Mouse (Mus musculus) layer of hippocampus, postnatal 14 days (tissue): Measurements from ENCODE around the gene Itch. TPM values are rescaled to one million over a fixed set of nuclear protein-coding genes. Genes with fewer than 3 reads are reported as not detected.
"Not testable (repeated sequence)": the region's sequence is repeated elsewhere in the genome, so short reads cannot be mapped to it uniquely, and the experiment has no call there.

Experiments used
- DNase-seq, 2 experiments: peaks; one replicate each; pipeline ENCODE4 v3.0.0; 2021 to 2022; ENCODE audit warnings: low spot score in 2 of 2, mixed read lengths in 1 of 2
- total RNA-seq, 2 experiments: library from RNA; stranded (reverse); gene quantifications; 2 replicates each; pipeline ENCODE4 v1.2.3; 2021

Itch gene
- total RNA-seq, 2 experiments from 2014 or later, result 44.8 to 45.6 TPM

DNA sequence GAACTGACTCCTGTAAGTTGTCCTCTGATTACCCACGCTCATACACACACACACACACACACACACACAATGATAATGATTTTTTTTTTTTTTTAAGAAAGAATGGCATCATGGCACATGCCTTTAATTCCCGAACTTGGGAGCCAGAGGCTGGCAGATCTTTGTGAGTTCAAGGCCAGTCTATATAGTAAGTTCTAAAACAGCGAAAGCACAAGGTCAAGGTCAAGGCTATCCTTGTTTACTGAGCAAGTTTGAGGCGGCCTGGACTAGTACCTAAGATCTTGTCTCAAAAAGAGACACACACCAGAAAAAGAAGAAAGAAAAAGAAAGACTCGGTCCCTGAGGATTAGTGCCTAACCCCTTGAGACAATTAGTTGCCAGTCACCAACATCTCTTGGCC lies 7.7 kb downstream of the Itch start:
- no peak for DNase-seq

- DNase-seq, result no peak
Measured at GRCm38 (mm10) chr2:155142025-155142555, 8.8 kb downstream of the Itch start.

DNA sequence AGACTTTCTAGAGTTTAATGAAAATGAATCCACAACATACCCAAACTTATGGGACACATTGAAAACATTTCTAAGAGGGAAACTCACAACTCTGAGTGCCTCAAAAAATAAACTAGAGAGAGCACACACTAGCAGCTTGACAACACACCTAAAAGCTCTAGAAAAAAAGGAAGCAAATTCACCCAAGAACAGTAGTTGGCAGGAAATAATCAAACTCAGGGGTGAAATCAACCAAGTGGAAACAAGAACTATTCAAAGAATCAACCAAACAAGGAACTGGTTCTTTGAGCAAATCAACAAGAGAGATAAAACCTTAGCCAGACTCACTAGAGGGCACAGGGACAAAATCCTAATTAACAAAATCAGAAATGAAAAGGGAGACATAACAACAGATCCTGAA lies 16.0 kb downstream of the Itch start:
- DNase-seq, result not testable (repeated sequence)

DNA sequence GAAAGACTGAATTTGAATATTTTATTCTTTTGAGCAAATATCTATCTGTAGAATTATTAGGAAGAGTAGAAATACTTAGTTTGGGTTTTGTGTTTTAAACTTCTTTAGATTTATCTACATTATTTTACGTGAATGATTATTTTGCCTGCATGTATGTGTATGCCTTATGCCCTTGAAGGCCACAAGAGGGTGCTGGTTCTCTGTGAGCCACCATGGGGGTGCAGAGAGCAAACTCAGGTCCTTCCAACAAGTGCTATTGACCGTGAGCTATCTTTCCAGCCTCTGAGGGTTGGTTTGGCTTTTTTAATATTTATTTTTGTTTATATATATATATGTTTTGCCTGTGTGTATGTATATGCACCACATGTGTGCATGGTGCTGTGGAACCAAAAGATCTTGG lies 74.1 kb downstream of the Itch start:
- peak in 1 of 2 experiments; percentile 3 for DNase-seq

- DNase-seq, result no peak
Measured at GRCm38 (mm10) chr2:155223145-155223544, 89.8 kb downstream of the Itch start.

GRCm38 (mm10) chr2:155224721-155225120 lies 91.4 kb downstream of the Itch start:
- DNase-seq, result no peak

GRCm38 (mm10) chr2:155235746-155236361 lies 102.5 kb downstream of the Itch start:
- no peak for DNase-seq

- DNase-seq, result peak; percentile 99 to 100
Measured at GRCm38 (mm10) chr2:155236362-155236992, 103.2 kb downstream of the Itch start, which contains the start of gene Dynlrb1. Dynlrb1 (plus strand) TSS chr2:155236533.

DNA sequence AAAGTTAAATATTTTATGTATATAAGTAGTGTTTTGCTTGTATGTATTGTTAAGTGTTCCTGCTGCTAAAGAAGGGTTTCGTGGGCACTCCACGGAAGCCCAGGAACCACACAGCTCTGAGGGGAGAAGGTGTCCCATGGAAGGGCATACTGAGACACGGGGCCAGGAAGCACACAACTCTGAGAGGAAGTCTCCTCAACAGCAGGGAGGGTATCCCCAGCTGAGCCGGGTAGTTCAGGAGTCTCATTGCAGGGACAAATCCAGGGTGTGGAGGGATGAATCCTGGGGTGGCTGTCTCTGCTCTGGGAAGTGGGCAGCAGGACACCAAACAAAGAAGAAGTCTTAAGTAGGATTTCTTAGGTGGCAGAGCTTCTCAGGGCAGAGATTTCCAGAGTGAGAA lies 104.0 kb downstream of the Itch start:
- no peak for DNase-seq

- no peak for DNase-seq
Measured at GRCm38 (mm10) chr2:155240915-155241314, 107.6 kb downstream of the Itch start.

DNA sequence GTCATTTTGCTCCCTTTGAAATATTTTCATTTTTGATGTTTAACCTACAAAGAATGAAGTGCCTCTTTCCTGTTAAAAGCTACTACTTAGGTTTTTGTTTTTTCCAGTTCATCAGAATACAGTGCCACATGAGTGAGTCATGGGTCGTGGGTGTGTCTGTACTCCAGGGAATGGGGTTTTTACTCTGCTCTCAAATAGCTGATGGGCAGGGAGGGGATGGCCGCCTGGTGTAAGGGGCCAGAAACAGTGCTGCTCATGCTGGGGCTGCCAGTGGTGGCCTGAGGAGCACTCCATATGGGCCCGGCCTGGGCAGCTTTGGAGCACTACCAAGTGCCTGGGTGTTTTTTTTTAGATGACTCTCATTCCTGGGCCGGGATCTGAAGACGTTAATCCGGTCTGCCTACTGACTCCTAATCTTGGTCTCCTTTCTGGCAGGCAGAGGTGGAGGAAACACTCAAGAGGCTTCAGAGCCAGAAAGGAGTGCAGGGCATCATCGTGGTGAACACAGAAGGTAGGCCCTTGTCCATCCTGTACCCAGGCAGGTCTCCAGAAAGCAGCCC lies 109.1 kb downstream of the Itch start:
- DNase-seq, result no peak

GRCm38 (mm10) chr2:155246231-155246630 lies 112.9 kb downstream of the Itch start:
- DNase-seq, result no peak

GRCm38 (mm10) chr2:155248206-155248605 lies 114.9 kb downstream of the Itch start:
- no peak for DNase-seq

GRCm38 (mm10) chr2:155248718-155249117 lies 115.4 kb downstream of the Itch start:
- no peak for DNase-seq

DNA sequence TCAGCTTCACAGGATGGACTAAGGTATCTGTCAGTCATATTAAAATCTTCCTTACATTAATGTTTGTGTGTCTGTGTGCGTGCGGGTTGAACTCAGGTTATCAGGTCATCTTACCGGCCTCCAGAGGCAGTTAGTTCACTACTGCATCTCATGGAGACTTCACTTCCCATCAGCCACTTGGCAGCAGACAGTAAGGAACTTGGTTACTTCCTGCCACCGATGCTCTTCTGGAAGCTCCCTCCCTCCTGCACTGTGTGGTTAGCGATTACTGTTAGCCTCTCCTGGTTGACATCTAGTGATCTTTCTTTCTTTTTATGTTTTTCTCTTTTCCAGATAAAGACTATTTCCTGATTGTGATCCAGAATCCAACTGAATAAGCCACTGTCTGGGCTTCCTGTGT lies 116.3 kb downstream of the Itch start:
- DNase-seq, result no peak

DNA sequence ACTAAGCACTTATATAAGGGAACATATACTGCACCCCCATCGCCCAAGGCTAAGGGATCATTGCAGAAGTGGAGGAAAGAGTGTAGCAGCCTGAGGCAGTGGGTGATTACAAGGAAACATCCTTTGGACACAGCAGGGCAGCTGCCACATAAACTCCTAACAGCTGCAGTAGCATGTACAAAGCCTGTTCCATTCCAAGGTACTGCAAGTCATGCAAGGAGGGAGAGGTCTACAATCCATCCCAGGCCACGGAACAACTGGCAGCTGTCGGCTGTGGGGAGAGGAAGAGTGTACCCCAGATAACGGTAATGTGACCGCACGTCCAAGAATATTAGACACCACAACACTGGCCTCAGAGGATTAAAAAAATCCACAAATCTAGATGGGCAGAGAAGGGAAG lies 132.2 kb downstream of the Itch start:
- DNase-seq, result no peak

DNA sequence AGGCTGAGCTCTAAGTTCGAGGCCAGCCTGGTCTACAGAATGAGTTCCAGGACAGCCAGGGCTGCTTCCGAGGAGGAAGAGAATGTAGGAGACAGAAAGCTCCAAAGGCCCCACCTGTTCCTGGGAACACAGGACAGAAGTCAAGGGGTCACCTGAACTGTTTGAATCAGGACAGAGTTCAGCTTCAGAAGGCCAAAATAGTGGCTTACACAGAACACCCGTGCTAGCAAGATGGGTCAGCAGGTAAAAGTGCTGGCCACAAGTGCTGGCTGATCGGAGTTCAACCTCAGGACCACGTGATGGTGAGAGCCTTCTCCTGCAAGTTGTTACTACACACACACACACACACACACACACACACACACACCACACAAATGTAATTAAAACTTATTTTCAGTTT lies 133.6 kb downstream of the Itch start:
- no peak for DNase-seq

- no peak for DNase-seq
Measured at GRCm38 (mm10) chr2:155271957-155272356, 138.6 kb downstream of the Itch start.

DNA sequence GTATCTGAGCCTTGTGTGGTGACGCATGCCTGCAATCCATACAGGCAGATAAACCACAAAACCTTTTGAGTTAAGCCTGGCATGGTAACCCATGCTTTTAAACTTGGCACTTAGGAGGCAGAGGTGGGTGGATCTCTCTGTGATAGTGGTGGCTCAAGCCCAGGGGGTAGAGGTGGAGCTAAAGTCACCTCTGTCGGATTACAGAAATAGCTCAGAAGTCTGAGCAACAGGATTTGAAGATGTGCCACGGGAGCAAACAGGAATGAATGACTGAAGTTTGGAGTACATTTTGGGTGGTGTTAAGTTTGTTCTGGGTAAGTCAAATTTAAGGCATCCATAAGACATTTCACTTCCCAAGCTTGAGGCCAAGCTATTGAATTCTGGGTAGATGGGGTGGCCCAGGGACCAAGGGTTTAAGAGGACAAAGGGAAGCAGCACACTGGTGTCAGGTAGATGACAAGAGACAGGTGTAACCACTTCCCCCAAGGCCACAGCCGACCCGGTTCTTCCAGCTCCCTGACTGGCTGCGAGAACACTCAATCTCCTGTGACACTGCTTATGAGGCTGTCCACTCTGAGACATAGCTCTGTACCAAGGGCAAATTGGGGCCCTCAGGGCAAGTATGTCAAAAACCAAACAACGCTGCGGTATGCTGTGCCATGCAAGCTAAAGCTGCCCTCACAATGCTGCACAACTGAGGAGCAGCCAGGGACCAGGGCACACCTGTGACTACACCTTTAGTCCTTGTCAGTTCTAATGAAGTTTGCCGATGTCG lies 139.3 kb downstream of the Itch start:
- no peak for DNase-seq

GRCm38 (mm10) chr2:155273603-155274002 lies 140.3 kb downstream of the Itch start:
- DNase-seq, result no peak

DNA sequence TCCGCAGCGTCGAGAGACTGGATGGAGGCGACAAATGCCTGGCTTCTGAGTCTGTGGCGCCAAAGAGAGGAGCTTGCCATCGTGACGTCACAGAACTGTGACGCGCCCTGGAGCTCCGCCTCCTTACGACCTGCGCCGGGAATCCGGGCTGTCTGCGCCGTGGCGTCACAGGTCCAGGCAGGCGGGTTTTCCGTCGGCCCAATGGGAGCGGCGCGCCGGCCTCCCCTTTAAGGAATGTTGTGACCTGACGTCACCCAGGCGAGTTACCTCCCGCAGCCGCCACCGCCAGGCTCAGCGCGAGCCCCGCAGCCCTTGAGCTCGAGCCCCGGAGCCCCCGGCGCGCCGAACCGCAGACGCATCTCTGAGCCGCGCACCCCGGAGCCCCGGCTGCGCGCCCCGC lies 142.9 kb downstream of the Itch start, which contains the start of gene Map1lc3a:
TSS of gene Map1lc3a (plus strand) at position 103 of the 400 bp plus-strand sequence.
- peak; percentile 98 to 99 for DNase-seq
